Mouse (Mus musculus): Measurements from ENCODE around the gene Ttc7b. TPM values are rescaled to one million over a fixed set of nuclear protein-coding genes. Genes with fewer than 3 reads are reported as not detected.

Ttc7b gene
- polyA plus RNA-seq, 2 experiments: 7.3 to 28.1 TPM

DNA sequence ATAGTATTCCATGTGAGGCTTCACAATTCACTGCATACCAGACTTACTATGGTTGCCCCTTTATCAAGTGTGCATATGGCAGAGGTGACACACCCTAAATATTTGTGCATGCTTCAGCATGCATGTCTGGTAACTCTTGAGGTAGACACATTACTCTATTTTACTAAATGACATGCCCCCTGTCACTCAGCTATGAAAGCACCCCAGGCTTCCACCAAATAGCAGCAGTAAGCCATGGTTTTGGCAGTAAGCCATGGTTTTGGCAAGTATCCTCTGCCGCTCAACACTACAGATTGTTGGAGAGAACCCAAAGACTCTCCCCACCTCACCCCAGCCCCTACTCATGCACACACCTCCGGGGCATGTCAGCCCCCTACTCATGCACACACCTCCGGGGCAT, 134.4 kb downstream of the Ttc7b start:
- ATAC-seq (ENCODE audit: low FRiP score, low read depth): no peak
- Histone ChIP-seq H3K9ac (ENCODE audit: low read depth, low read length, severe bottlenecking) (no peak overlapping the region), H3K4me3 (replicated peaks; ENCODE audit: low read length) (no peak overlapping the region), H3K27ac (replicated peaks; ENCODE audit: low read depth, low read length) (no peak overlapping the region), H3K4me1 (ENCODE audit: control insufficient read depth, insufficient read depth, low read length) (no peaks in the 10 kb centered on the region), H3K4me2 (replicated peaks; ENCODE audit: low read depth, low read length, severe bottlenecking) (no peak overlapping the region), H3K27me3 (ENCODE audit: control insufficient read depth, insufficient read depth, low read length) (no peaks in the 10 kb centered on the region), H3K9me3 (ENCODE audit: control insufficient read depth, low read length) (no peaks in the 10 kb centered on the region), H3K36me3 (ENCODE audit: control insufficient read depth, insufficient read depth, low read length) (peaks cover 60% of the 10 kb centered on the region)
- peak; percentile 57 for DNase-seq (ENCODE audit: low spot score)
- TF ChIP-seq POLR2A (IDR thresholded peaks at IDR 0.05; ENCODE audit: borderline replicate concordance, extremely low read depth, insufficient read depth, insufficient read length): no peak
- 67% methylated on average over 3 of the region's 3 CpGs for WGBS

DNA sequence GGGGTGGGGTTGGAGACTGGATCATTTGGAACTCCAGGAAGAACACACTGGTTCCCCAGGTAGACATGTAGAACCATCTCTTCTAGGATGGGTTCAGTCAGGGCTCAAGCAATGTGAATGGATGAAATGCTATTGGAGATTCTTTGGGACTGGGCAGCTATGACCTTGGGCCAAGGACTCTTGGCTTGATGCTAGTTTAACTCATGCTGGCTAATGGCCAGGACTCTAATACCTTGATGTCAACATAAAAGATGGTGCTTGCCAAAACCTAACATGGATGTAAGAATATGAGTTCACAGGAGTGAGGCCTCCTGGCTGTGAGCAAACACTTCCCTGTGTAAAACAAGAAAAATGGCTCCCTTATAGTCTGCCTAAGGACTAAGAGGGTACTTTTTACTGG, 138.1 kb downstream of the Ttc7b start:
- Histone ChIP-seq H3K27me3 (ENCODE audit: control insufficient read depth, insufficient read depth, low read length) (no peaks in the 10 kb centered on the region), H3K4me3 (replicated peaks; ENCODE audit: low read length) (no peak overlapping the region), H3K36me3 (ENCODE audit: control insufficient read depth, insufficient read depth, low read length) (peaks cover 48% of the 10 kb centered on the region), H3K4me1 (ENCODE audit: control insufficient read depth, insufficient read depth, low read length) (no peaks in the 10 kb centered on the region), H3K4me2 (replicated peaks; ENCODE audit: low read depth, low read length, severe bottlenecking) (no peak overlapping the region), H3K9ac (ENCODE audit: low read depth, low read length, severe bottlenecking) (no peak overlapping the region), H3K9me3 (ENCODE audit: control insufficient read depth, low read length) (no peaks in the 10 kb centered on the region), H3K27ac (replicated peaks; ENCODE audit: low read depth, low read length) (no peak overlapping the region)
- no peak for TF ChIP-seq POLR2A (IDR thresholded peaks at IDR 0.05; ENCODE audit: borderline replicate concordance, extremely low read depth, insufficient read depth, insufficient read length)
- DNase-seq (ENCODE audit: low spot score) (no peak), ATAC-seq (ENCODE audit: low FRiP score, low read depth) (no peak)

DNA sequence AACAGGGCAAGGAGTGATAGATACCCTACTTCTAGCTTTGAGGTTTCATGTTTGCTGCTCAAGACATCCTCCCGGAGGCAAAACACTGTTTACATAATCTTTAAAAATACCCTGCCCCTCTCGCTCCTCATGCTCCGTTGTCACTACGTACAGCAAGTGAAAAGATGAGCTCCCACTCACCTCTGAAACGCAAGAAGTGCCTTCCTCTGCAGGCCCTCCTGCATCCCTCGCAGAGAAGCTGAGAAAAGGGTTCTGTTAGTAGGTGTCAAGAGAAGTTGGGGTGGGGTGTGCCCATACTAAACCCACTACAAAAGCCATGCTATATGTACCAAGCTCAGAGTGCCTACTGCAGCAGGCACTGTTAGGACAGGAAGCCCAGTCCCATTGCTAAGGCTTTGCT, 138.7 kb downstream of the Ttc7b start:
- Histone ChIP-seq H3K4me2 (replicated peaks; ENCODE audit: low read depth, low read length, severe bottlenecking) (no peak overlapping the region), H3K9ac (ENCODE audit: low read depth, low read length, severe bottlenecking) (no peak overlapping the region), H3K4me1 (ENCODE audit: control insufficient read depth, insufficient read depth, low read length) (no peaks in the 10 kb centered on the region), H3K9me3 (ENCODE audit: control insufficient read depth, low read length) (no peaks in the 10 kb centered on the region), H3K4me3 (replicated peaks; ENCODE audit: low read length) (no peak overlapping the region), H3K36me3 (ENCODE audit: control insufficient read depth, insufficient read depth, low read length) (peaks cover 45% of the 10 kb centered on the region), H3K27ac (replicated peaks; ENCODE audit: low read depth, low read length) (no peak overlapping the region), H3K27me3 (ENCODE audit: control insufficient read depth, insufficient read depth, low read length) (no peaks in the 10 kb centered on the region)
- TF ChIP-seq POLR2A (IDR thresholded peaks at IDR 0.05; ENCODE audit: borderline replicate concordance, extremely low read depth, insufficient read depth, insufficient read length): no peak
- 87% methylated on average over 6 of the region's 6 CpGs for WGBS
- ATAC-seq (ENCODE audit: low FRiP score, low read depth): no peak
- DNase-seq (ENCODE audit: low spot score): no peak

DNA sequence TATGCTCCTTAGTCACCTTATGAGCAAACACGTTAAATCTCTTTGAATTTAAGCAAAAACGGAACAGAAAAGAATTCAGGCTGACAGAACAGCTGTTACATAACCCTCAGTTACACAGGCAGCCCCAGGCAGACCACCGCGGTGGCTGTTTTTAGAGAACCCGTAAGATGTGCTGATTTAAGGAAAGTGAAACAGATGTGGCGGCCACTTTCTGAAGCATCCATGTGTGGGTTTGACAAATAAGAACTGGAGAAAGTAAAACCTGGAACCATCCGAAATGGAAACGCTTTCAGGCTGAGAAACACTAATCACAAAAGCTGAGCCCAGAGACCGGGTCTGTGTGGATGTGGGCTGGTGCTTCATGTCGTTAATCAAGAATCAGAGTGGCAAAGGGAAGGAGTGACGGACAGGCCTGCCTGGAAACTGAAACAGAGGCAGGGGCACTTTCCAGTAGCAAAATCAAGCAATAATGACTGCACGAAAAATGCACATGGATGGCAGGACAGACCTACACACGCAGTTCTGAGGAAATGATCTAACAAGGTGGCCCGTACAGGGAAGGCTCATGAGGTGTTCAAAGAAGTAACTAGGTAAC, 139.8 kb downstream of the Ttc7b start:
- ATAC-seq (ENCODE audit: low FRiP score, low read depth) (no peak), DNase-seq (ENCODE audit: low spot score) (no peak)
- 48% methylated on average over 14 of the region's 14 CpGs for WGBS
- Histone ChIP-seq H3K27me3 (ENCODE audit: control insufficient read depth, insufficient read depth, low read length) (no peaks in the 10 kb centered on the region), H3K9ac (ENCODE audit: low read depth, low read length, severe bottlenecking) (no peak overlapping the region), H3K36me3 (ENCODE audit: control insufficient read depth, insufficient read depth, low read length) (peaks cover 40% of the 10 kb centered on the region), H3K4me3 (replicated peaks; ENCODE audit: low read length) (no peak overlapping the region), H3K4me2 (replicated peaks; ENCODE audit: low read depth, low read length, severe bottlenecking) (no peak overlapping the region), H3K4me1 (ENCODE audit: control insufficient read depth, insufficient read depth, low read length) (no peaks in the 10 kb centered on the region), H3K27ac (replicated peaks; ENCODE audit: low read depth, low read length) (no peak overlapping the region), H3K9me3 (ENCODE audit: control insufficient read depth, low read length) (no peaks in the 10 kb centered on the region)
- no peak for TF ChIP-seq POLR2A (IDR thresholded peaks at IDR 0.05; ENCODE audit: borderline replicate concordance, extremely low read depth, insufficient read depth, insufficient read length)

DNA sequence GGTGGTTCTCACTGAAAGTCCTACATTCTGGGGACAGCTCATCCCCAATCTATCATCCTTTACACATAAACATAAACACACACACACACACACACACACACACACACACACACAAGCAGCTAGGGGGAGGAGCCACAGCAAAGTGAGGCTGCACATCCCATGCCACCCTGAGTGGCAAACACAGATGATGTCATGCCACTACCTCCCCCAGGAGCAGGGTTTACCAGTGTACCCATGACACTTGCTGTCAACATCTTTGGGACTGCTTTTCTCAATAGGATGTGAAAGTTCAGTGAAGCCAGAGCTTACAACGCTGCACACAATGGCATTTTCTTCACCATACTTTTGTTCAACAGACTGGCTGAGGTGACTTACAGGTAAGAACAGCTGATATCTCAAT, 140.8 kb downstream of the Ttc7b start:
- Histone ChIP-seq H3K9me3 (ENCODE audit: control insufficient read depth, low read length) (no peaks in the 10 kb centered on the region), H3K4me3 (replicated peaks; ENCODE audit: low read length) (no peak overlapping the region), H3K4me2 (replicated peaks; ENCODE audit: low read depth, low read length, severe bottlenecking) (no peak overlapping the region), H3K9ac (ENCODE audit: low read depth, low read length, severe bottlenecking) (no peak overlapping the region), H3K27me3 (ENCODE audit: control insufficient read depth, insufficient read depth, low read length) (no peaks in the 10 kb centered on the region), H3K27ac (replicated peaks; ENCODE audit: low read depth, low read length) (no peak overlapping the region), H3K36me3 (ENCODE audit: control insufficient read depth, insufficient read depth, low read length) (peaks cover 43% of the 10 kb centered on the region), H3K4me1 (ENCODE audit: control insufficient read depth, insufficient read depth, low read length) (no peaks in the 10 kb centered on the region)
- ATAC-seq (ENCODE audit: low FRiP score, low read depth): no peak
- no peak for DNase-seq (ENCODE audit: low spot score)
- no peak for TF ChIP-seq POLR2A (IDR thresholded peaks at IDR 0.05; ENCODE audit: borderline replicate concordance, extremely low read depth, insufficient read depth, insufficient read length)
- WGBS: 100% methylated on average over 1 of the region's 1 CpGs

DNA sequence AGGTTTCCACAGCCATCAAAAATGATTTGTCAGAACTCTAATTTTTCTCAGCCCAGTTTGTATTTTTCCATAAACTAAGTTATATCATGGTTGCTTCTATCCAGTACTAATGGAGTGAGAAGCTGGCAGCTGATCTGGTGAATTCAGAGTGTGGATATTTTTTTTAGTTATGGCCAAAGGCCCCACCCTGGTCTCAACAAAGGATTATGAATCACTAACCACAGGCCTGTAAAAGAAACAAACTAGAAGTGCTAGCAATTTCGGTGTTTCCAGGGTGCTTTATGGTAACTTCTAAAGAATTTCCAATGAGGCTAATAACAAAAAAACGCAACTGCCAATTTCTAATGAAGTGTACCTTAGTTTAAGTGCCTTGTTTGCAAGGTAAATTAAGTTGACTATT, 142.4 kb downstream of the Ttc7b start:
- Histone ChIP-seq H3K36me3 (ENCODE audit: control insufficient read depth, insufficient read depth, low read length) (peaks cover 44% of the 10 kb centered on the region), H3K4me1 (ENCODE audit: control insufficient read depth, insufficient read depth, low read length) (no peaks in the 10 kb centered on the region), H3K27me3 (ENCODE audit: control insufficient read depth, insufficient read depth, low read length) (no peaks in the 10 kb centered on the region), H3K4me3 (replicated peaks; ENCODE audit: low read length) (no peak overlapping the region), H3K9me3 (ENCODE audit: control insufficient read depth, low read length) (no peaks in the 10 kb centered on the region), H3K4me2 (replicated peaks; ENCODE audit: low read depth, low read length, severe bottlenecking) (no peak overlapping the region), H3K27ac (replicated peaks; ENCODE audit: low read depth, low read length) (no peak overlapping the region), H3K9ac (ENCODE audit: low read depth, low read length, severe bottlenecking) (no peak overlapping the region)
- no peak for TF ChIP-seq POLR2A (IDR thresholded peaks at IDR 0.05; ENCODE audit: borderline replicate concordance, extremely low read depth, insufficient read depth, insufficient read length)
- 56% methylated on average over 2 of the region's 2 CpGs for WGBS
- DNase-seq (ENCODE audit: low spot score): no peak
- ATAC-seq (ENCODE audit: low FRiP score, low read depth): no peak

All from limb, embryonic 14.5 days (tissue).